Mouse (Mus musculus) forebrain, embryonic 11.5 days (tissue): Measurements from ENCODE around the gene Hist2h2bb. TPM values are rescaled to one million over a fixed set of nuclear protein-coding genes. Genes with fewer than 3 reads are reported as not detected.
"Not testable (repeated sequence)": the region's sequence is repeated elsewhere in the genome, so short reads cannot be mapped to it uniquely, and the experiment has no call there.

Experiments
- ATAC-seq: fragments of 200-750 bp; cut with Nextera tagmentation; replicated peaks from 2 replicates; pipeline ENCODE4 v1.8.0; 2017; ENCODE audit warnings: moderate TSS enrichment; ENCODE audit not compliant: low FRiP score
- DNase-seq: peaks from one replicate; pipeline ENCODE4 v3.0.0-alpha.2; 2017; ENCODE audit warnings: low spot score
- H3K27ac ChIP-seq: fragments of 300-500 bp; sonication (generic); 2 replicates; pipeline ENCODE4 v1.5.1; 2014; ENCODE audit warnings: low read depth, low read length
- H3K27me3 ChIP-seq: fragments of 300-500 bp; sonication (generic); 2 replicates; pipeline ENCODE4 v1.6.1; 2014; ENCODE audit warnings: mild to moderate bottlenecking, low read length, mixed read lengths; ENCODE audit not compliant: control insufficient read depth, insufficient read depth
- H3K36me3 ChIP-seq: fragments of 300-500 bp; sonication (generic); 2 replicates; pipeline ENCODE4 v1.6.1; 2014; ENCODE audit warnings: mild to moderate bottlenecking, low read length, moderate library complexity, mixed read lengths; ENCODE audit not compliant: control insufficient read depth, insufficient read depth
- H3K4me1 ChIP-seq: fragments of 300-500 bp; sonication (generic); replicated peaks from 2 replicates; pipeline ENCODE4 v1.6.1; 2014; ENCODE audit warnings: low read length, mixed read lengths; ENCODE audit not compliant: control insufficient read depth, insufficient read depth
- H3K4me2 ChIP-seq: fragments of 300-500 bp; sonication (generic); 2 replicates; pipeline ENCODE4 v1.6.1; 2014; ENCODE audit warnings: low read depth, mild to moderate bottlenecking, low read length, moderate library complexity, mixed read lengths; ENCODE audit not compliant: severe bottlenecking
- H3K4me3 ChIP-seq: fragments of 300-500 bp; sonication (generic); 2 replicates; pipeline ENCODE4 v1.5.1; 2014; ENCODE audit warnings: low read depth, low read length
- H3K9ac ChIP-seq: fragments of 300-500 bp; sonication (generic); 2 replicates; pipeline ENCODE4 v1.6.1; 2014; ENCODE audit warnings: low read length
- H3K9me3 ChIP-seq: fragments of 300-500 bp; sonication (generic); 2 replicates; pipeline ENCODE4 v1.6.1; 2016; ENCODE audit warnings: low read length, mixed read lengths; ENCODE audit not compliant: control insufficient read depth
- WGBS: fragments of 180-500 bp; shearing (Covaris S2); extraction: QIAGEN DNeasy Blood & Tissue Kit; methylation state at CpG from one replicate; pipeline ENCODE4 v1.1.7; 2014; 5-methylcytosine and 5-hydroxymethylcytosine counted together
- polyA plus RNA-seq: library from polyadenylated mRNA; unstranded; fragments of >200 nt; fragmentation: Nextera tagmentation; extraction: Ambion mirVana; gene quantifications from 2 replicates; pipeline ENCODE4 v1.2.1, GENCODE M21; 2014

Hist2h2bb gene
- polyA plus RNA-seq, 1 experiment from 2014 or later: 28.7 TPM

GRCm38 (mm10) chr3:96246427-96246856 lies 23.1 kb upstream of the Hist2h2bb start, which contains the start of gene Hist2h3c1:
Hist2h3c1 (plus strand) TSS chr3:96246685.
- not testable (repeated sequence) for DNase-seq, H3K4me1 ChIP-seq, H3K27me3 ChIP-seq, H3K9me3 ChIP-seq, H3K36me3 ChIP-seq
- WGBS: 0% methylated on average over 2 of the region's 47 CpGs
- peak within 1 kb of the TSS; percentile 44 for H3K4me3 ChIP-seq
- peak; percentile 94 for ATAC-seq
- H3K27ac ChIP-seq: peak within 1 kb of the TSS; percentile 91
- peak within 1 kb of the TSS; percentile 67 for H3K9ac ChIP-seq
- H3K4me2 ChIP-seq: peak within 1 kb of the TSS; percentile 53

- H3K4me2 ChIP-seq: peak overlapping the region; percentile 53
- H3K4me3 ChIP-seq: peak overlapping the region; percentile 44
- 2% methylated on average over 11 of the region's 11 CpGs for WGBS
- H3K9ac ChIP-seq: peak overlapping the region; percentile 67
- H3K36me3 ChIP-seq: no peaks in the 10 kb centered on the region
- H3K27ac ChIP-seq: peak overlapping the region; percentile 91
- H3K27me3 ChIP-seq: no peaks in the 10 kb centered on the region; the same call in 1 of the 2 replicates
- no peaks in the 10 kb centered on the region for H3K9me3 ChIP-seq
- ATAC-seq (no peak), DNase-seq (no peak)
- H3K4me1 ChIP-seq: peaks cover 4% of the 10 kb centered on the region; the same call in 1 of the 2 replicates
Observed at GRCm38 (mm10) chr3:96247356-96248140, 22.0 kb upstream of the Hist2h2bb start.

- no peaks in the 10 kb centered on the region for H3K36me3 ChIP-seq
- peak overlapping the region; percentile 91 for H3K27ac ChIP-seq
- peak overlapping the region; percentile 44 for H3K4me3 ChIP-seq
- H3K27me3 ChIP-seq: no peaks in the 10 kb centered on the region; the same call in 1 of the 2 replicates
- H3K4me1 ChIP-seq: peaks cover 4% of the 10 kb centered on the region; the same call in 1 of the 2 replicates
- DNase-seq (no peak), ATAC-seq (no peak)
- H3K9me3 ChIP-seq: no peaks in the 10 kb centered on the region
- H3K4me2 ChIP-seq: peak overlapping the region; percentile 53
- WGBS: 57% methylated on average over 6 of the region's 6 CpGs
- peak overlapping the region; percentile 24 for H3K9ac ChIP-seq
Observed at GRCm38 (mm10) chr3:96248141-96249033, 21.2 kb upstream of the Hist2h2bb start.

GRCm38 (mm10) chr3:96249034-96249345 lies 20.6 kb upstream of the Hist2h2bb start:
- peak overlapping the region; percentile 31; the same call in 1 of the 2 replicates for H3K27ac ChIP-seq
- ATAC-seq: no peak
- no peaks in the 10 kb centered on the region for H3K36me3 ChIP-seq
- no peak for DNase-seq
- H3K9ac ChIP-seq: no peak overlapping the region; the same call in 1 of the 2 replicates
- H3K4me2 ChIP-seq: no peak overlapping the region
- H3K4me3 ChIP-seq: no peak overlapping the region
- H3K9me3 ChIP-seq: no peaks in the 10 kb centered on the region
- no peaks in the 10 kb centered on the region; the same call in 1 of the 2 replicates for H3K27me3 ChIP-seq
- H3K4me1 ChIP-seq: peaks cover 4% of the 10 kb centered on the region; the same call in 1 of the 2 replicates
- 61% methylated on average over 4 of the region's 4 CpGs for WGBS

GRCm38 (mm10) chr3:96250890-96251289 lies 18.7 kb upstream of the Hist2h2bb start:
- H3K36me3 ChIP-seq: no peaks in the 10 kb centered on the region
- H3K27ac ChIP-seq: no peak overlapping the region
- DNase-seq (no peak), ATAC-seq (no peak)
- H3K4me3 ChIP-seq: no peak overlapping the region
- H3K9ac ChIP-seq: no peak overlapping the region
- H3K27me3 ChIP-seq: no peaks in the 10 kb centered on the region; the same call in 1 of the 2 replicates
- H3K4me1 ChIP-seq: no peaks in the 10 kb centered on the region; the same call in 1 of the 2 replicates
- WGBS: 69% methylated on average over 3 of the region's 3 CpGs
- no peaks in the 10 kb centered on the region for H3K9me3 ChIP-seq
- H3K4me2 ChIP-seq: no peak overlapping the region

GRCm38 (mm10) chr3:96251787-96252186 lies 17.8 kb upstream of the Hist2h2bb start:
- H3K4me1 ChIP-seq: no peaks in the 10 kb centered on the region; the same call in 1 of the 2 replicates
- ATAC-seq: no peak

GRCm38 (mm10) chr3:96254683-96255355 lies 14.7 kb upstream of the Hist2h2bb start:
- no peaks in the 10 kb centered on the region for H3K36me3 ChIP-seq
- H3K4me3 ChIP-seq: no peak overlapping the region
- ATAC-seq (no peak), DNase-seq (peak; percentile 60)
- H3K27ac ChIP-seq: no peak overlapping the region
- H3K27me3 ChIP-seq: no peaks in the 10 kb centered on the region
- no peak overlapping the region for H3K4me2 ChIP-seq
- no peaks in the 10 kb centered on the region for H3K9me3 ChIP-seq
- no peak overlapping the region for H3K9ac ChIP-seq
- no peaks in the 10 kb centered on the region for H3K4me1 ChIP-seq
- WGBS: 64% methylated on average over 10 of the region's 10 CpGs

More at GRCm38 (mm10) chr3:96251787-96252186, 17.8 kb upstream of the Hist2h2bb start:
- no peak overlapping the region for H3K27ac ChIP-seq
- H3K9me3 ChIP-seq: no peaks in the 10 kb centered on the region
- H3K4me2 ChIP-seq: no peak overlapping the region
- WGBS: 89% methylated on average over 3 of the region's 3 CpGs
- no peaks in the 10 kb centered on the region for H3K36me3 ChIP-seq
- H3K4me3 ChIP-seq: no peak overlapping the region
- H3K9ac ChIP-seq: no peak overlapping the region
- DNase-seq: no peak
- no peaks in the 10 kb centered on the region; the same call in 1 of the 2 replicates for H3K27me3 ChIP-seq
